Mouse (Mus musculus) forebrain, embryonic 11.5 days (tissue): ENCODE data around the gene Ppp1r12b. TPM values are rescaled to one million over a fixed set of nuclear protein-coding genes. Genes with fewer than 3 reads are reported as not detected.

Experiments used
- ATAC-seq: fragments of 200-750 bp; cut with Nextera tagmentation; replicated peaks from 2 replicates; pipeline ENCODE4 v1.8.0; 2017; ENCODE audit warnings: moderate TSS enrichment; ENCODE audit not compliant: low FRiP score
- DNase-seq: peaks from one replicate; pipeline ENCODE4 v3.0.0-alpha.2; 2017; ENCODE audit warnings: low spot score
- H3K27ac ChIP-seq: fragments of 300-500 bp; sonication (generic); 2 replicates; pipeline ENCODE4 v1.5.1; 2014; ENCODE audit warnings: low read depth, low read length
- H3K27me3 ChIP-seq: fragments of 300-500 bp; sonication (generic); 2 replicates; pipeline ENCODE4 v1.6.1; 2014; ENCODE audit warnings: mild to moderate bottlenecking, low read length, mixed read lengths; ENCODE audit not compliant: control insufficient read depth, insufficient read depth
- H3K36me3 ChIP-seq: fragments of 300-500 bp; sonication (generic); 2 replicates; pipeline ENCODE4 v1.6.1; 2014; ENCODE audit warnings: mild to moderate bottlenecking, low read length, moderate library complexity, mixed read lengths; ENCODE audit not compliant: control insufficient read depth, insufficient read depth
- H3K4me1 ChIP-seq: fragments of 300-500 bp; sonication (generic); replicated peaks from 2 replicates; pipeline ENCODE4 v1.6.1; 2014; ENCODE audit warnings: low read length, mixed read lengths; ENCODE audit not compliant: control insufficient read depth, insufficient read depth
- H3K4me2 ChIP-seq: fragments of 300-500 bp; sonication (generic); 2 replicates; pipeline ENCODE4 v1.6.1; 2014; ENCODE audit warnings: low read depth, mild to moderate bottlenecking, low read length, moderate library complexity, mixed read lengths; ENCODE audit not compliant: severe bottlenecking
- H3K4me3 ChIP-seq: fragments of 300-500 bp; sonication (generic); 2 replicates; pipeline ENCODE4 v1.5.1; 2014; ENCODE audit warnings: low read depth, low read length
- H3K9ac ChIP-seq: fragments of 300-500 bp; sonication (generic); 2 replicates; pipeline ENCODE4 v1.6.1; 2014; ENCODE audit warnings: low read length
- H3K9me3 ChIP-seq: fragments of 300-500 bp; sonication (generic); 2 replicates; pipeline ENCODE4 v1.6.1; 2016; ENCODE audit warnings: low read length, mixed read lengths; ENCODE audit not compliant: control insufficient read depth
- WGBS: fragments of 180-500 bp; shearing (Covaris S2); extraction: QIAGEN DNeasy Blood & Tissue Kit; methylation state at CpG from one replicate; pipeline ENCODE4 v1.1.7; 2014; 5-methylcytosine and 5-hydroxymethylcytosine counted together
- polyA plus RNA-seq: library from polyadenylated mRNA; unstranded; fragments of >200 nt; fragmentation: Nextera tagmentation; extraction: Ambion mirVana; gene quantifications from 2 replicates; pipeline ENCODE4 v1.2.1, GENCODE M21; 2014

Ppp1r12b gene
- polyA plus RNA-seq, 1 experiment from 2014 or later, result 12.2 TPM

DNA sequence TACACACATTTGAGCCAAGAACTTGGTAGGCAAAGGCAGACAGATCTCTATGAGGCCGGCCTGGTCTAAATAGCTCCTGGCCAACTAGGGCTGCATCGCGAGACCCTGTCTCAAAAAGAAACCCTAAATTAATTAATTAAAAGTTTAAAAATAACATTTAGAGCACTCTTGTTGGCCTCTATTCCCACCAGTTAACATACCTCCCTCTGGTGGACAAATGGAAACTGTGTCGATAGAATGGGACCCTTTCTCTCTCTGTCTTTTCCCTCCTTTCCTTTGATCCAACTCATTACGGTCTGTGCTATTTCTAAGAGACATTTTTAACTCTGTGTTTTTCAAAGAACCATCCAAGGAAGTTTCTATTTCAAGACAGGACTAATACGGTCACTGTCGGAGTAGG is 4.9 kb upstream of the Ppp1r12b start:
- H3K27ac ChIP-seq, result no peak overlapping the region
- 64% methylated on average over 7 of the region's 7 CpGs for WGBS
- H3K9me3 ChIP-seq, result no peaks in the 10 kb centered on the region
- ATAC-seq, result no peak
- H3K4me3 ChIP-seq, result no peak overlapping the region
- no peak for DNase-seq
- H3K4me2 ChIP-seq, result no peak overlapping the region
- no peak overlapping the region for H3K9ac ChIP-seq
- no peaks in the 10 kb centered on the region; the same call in 1 of the 2 replicates for H3K4me1 ChIP-seq
- H3K36me3 ChIP-seq, result 0 out of 2 replicates have a peak, but pooled peaks cover 1% of the 10 kb centered on the region
- H3K27me3 ChIP-seq, result no peaks in the 10 kb centered on the region

DNA sequence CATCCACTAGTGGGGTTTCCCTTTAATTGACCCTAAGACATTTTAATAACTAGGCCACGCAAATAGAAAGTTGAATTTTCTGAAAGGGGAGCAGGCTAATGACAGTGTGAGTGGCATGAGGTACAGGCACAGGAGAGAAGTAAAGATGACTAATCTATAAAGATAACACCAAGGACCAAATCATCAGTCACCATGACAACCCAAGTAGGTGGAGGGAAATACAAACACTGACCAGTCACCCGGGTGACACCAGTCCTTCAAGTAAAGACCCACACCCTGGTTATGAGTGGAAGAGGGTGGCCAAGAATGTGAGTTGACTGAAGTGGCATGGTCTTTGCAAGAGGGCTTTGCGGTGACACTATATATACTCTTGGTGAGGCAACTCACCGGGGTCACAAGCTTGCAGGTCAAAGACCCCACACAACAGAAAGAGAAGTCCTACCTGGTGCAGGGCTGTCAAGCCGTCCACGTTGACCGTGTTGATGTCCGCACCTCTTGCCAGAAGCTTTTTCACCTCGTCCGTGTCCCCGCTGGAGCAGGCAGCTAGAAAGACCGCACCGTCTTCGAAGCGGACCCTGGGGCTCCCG is 599 bp downstream of the Ppp1r12b start:
- no peaks in the 10 kb centered on the region for H3K36me3 ChIP-seq
- H3K4me3 ChIP-seq, result peak overlapping the region; percentile 78
- ATAC-seq (no peak), DNase-seq (no peak)
- peaks cover 8% of the 10 kb centered on the region; the same call in 1 of the 2 replicates for H3K4me1 ChIP-seq
- no peaks in the 10 kb centered on the region for H3K9me3 ChIP-seq
- H3K4me2 ChIP-seq, result peak overlapping the region; percentile 78
- peak overlapping the region; percentile 73 for H3K27ac ChIP-seq
- no peaks in the 10 kb centered on the region for H3K27me3 ChIP-seq
- peak overlapping the region; percentile 84 for H3K9ac ChIP-seq
- WGBS, result 6% methylated on average over 16 of the region's 16 CpGs

DNA sequence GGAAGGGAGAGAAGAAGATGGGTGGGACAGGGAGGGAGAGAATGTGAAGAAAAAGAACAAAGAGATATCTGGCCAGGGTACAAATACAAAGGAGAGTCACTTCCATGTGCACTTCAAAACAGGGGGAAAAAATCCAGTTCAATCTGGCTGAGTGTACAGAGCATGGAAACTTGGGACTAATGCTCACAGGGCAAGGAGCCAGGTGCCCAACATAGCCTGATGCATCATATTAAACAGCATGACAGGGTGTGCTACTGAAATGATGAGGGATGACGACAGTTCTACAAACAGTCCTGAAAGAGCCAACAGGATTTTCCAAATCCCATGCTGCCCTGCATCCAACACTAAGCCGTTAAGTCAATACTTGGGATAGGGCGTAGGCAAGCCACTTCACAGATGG is 5.8 kb downstream of the Ppp1r12b start:
- peaks cover 4% of the 10 kb centered on the region; the same call in 1 of the 2 replicates for H3K4me1 ChIP-seq
- no peaks in the 10 kb centered on the region for H3K27me3 ChIP-seq
- H3K4me2 ChIP-seq, result no peak overlapping the region
- ATAC-seq (no peak), DNase-seq (no peak)
- no peak overlapping the region for H3K4me3 ChIP-seq
- no peaks in the 10 kb centered on the region for H3K9me3 ChIP-seq
- H3K36me3 ChIP-seq, result no peaks in the 10 kb centered on the region
- H3K9ac ChIP-seq, result no peak overlapping the region
- H3K27ac ChIP-seq, result no peak overlapping the region
- WGBS, result 93% methylated on average over 3 of the region's 3 CpGs

DNA sequence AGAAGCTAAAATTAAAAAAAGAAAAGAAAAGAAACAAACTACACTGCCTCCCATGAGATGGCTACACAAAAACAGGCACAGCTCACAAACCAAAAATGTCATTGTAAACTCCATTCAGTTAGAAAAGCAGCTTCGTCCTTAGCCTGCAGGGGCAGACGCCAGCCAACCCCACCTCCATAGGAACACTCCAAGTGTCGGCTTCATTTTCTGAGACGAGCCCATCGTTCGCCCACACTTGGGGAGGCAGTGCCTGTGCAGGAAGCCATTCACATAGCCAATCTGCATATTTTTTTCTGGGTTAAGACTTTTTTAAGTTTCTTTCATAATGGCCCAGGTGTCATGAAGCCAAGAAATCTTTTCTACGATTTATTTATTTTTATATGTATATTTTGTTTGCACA is 8.2 kb downstream of the Ppp1r12b start:
- no peak overlapping the region for H3K4me3 ChIP-seq
- H3K27me3 ChIP-seq, result no peaks in the 10 kb centered on the region
- ATAC-seq, result no peak
- H3K4me1 ChIP-seq, result no peaks in the 10 kb centered on the region
- no peak for DNase-seq
- H3K27ac ChIP-seq, result no peak overlapping the region
- H3K9ac ChIP-seq, result no peak overlapping the region
- 85% methylated on average over 7 of the region's 7 CpGs for WGBS
- no peak overlapping the region for H3K4me2 ChIP-seq
- H3K36me3 ChIP-seq, result no peaks in the 10 kb centered on the region
- no peaks in the 10 kb centered on the region for H3K9me3 ChIP-seq

DNA sequence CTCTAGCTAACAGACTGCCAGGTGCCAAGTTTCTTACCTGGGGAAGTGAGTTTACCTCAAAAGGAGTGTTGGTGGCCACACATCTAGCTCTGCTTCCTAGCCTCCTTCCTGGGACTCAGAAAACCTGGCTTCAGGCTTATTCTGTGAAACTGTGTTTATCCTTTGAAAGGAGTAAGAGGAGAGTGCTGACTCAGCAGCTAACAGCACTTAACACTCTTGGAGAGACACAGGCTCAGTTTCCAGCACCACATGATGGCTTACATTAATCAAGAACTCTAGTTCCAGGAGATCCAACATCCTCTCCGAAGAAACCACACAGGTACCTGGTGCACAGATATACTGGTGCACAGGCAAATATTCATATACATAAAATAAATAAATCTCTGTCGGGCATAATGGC is 12.8 kb downstream of the Ppp1r12b start:
- H3K4me1 ChIP-seq, result no peaks in the 10 kb centered on the region
- no peak overlapping the region for H3K9ac ChIP-seq
- H3K4me2 ChIP-seq, result no peak overlapping the region
- H3K27ac ChIP-seq, result no peak overlapping the region
- H3K27me3 ChIP-seq, result no peaks in the 10 kb centered on the region
- no peaks in the 10 kb centered on the region for H3K36me3 ChIP-seq
- 93% methylated on average over 2 of the region's 2 CpGs for WGBS
- H3K4me3 ChIP-seq, result no peak overlapping the region
- DNase-seq (no peak), ATAC-seq (no peak)
- H3K9me3 ChIP-seq, result no peaks in the 10 kb centered on the region

DNA sequence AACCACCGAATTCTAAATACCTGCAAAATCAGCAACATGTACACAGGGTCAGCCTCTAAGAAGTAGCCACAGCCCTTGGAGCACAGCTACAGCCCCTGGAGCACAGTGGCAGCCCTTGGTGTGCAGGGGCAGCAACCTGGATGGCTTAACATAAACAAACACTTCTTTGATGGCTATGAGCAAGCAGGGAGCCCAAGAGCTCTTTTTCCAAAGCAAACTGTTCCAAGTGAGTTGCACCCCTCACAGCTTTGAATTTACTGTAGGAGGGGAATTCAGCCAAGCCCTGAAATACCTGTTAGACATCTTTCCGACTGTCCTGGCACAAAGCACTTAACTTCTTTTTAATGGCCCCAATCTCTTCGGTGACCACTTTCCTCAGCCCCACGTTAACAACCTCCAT is 14.9 kb downstream of the Ppp1r12b start:
- H3K4me2 ChIP-seq, result no peak overlapping the region
- no peaks in the 10 kb centered on the region for H3K4me1 ChIP-seq
- H3K4me3 ChIP-seq, result no peak overlapping the region
- no peak overlapping the region for H3K9ac ChIP-seq
- no peak for DNase-seq
- no peak for ATAC-seq
- no peaks in the 10 kb centered on the region for H3K27me3 ChIP-seq
- H3K27ac ChIP-seq, result no peak overlapping the region
- H3K36me3 ChIP-seq, result no peaks in the 10 kb centered on the region
- no peaks in the 10 kb centered on the region for H3K9me3 ChIP-seq
- 77% methylated on average over 4 of the region's 4 CpGs for WGBS

DNA sequence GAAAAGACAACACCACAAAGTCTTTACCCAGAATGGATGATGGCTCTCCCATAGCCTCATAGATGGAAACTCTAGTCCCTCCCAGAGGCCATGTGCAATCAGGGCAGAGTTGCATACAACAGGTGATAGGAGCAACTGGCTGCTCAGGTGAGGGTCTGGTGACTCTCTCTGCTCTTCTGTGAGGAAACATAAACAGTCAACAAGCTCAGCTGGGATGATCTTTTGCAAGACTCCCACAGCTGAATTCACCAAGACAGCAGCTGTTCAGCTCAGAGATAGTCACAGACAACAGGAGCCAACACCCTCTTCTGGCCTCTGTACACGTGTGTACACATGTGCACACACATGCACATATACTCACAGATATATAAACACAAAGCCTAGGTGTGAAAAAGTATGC is 17.5 kb downstream of the Ppp1r12b start:
- Histone ChIP-seq H3K9ac (no peak overlapping the region), H3K27me3 (no peaks in the 10 kb centered on the region), H3K27ac (no peak overlapping the region), H3K4me1 (no peaks in the 10 kb centered on the region), H3K9me3 (no peaks in the 10 kb centered on the region), H3K4me3 (no peak overlapping the region), H3K36me3 (no peaks in the 10 kb centered on the region), H3K4me2 (no peak overlapping the region)
- no peak for DNase-seq
- WGBS, result 93% methylated on average over 1 of the region's 1 CpGs
- ATAC-seq, result no peak

DNA sequence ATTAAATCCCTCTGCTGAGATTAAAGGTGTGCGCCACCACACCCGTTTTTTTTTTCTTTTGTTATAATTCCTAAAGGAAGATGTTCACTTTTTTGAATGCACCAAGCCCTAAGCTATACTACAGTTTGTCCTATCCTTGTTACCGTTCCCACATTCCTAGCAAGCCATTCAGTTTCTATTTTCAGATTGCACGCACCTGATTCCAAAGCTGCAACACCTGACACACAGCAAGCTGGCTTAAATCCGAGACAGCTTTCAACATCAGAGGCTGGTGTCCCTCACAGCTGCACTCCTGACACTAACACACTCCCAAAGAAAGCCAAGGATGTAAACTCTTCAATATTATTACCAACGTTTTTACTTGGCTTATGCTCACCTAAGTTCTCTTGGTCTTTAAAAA is 19.4 kb downstream of the Ppp1r12b start:
- Histone ChIP-seq H3K27me3 (no peaks in the 10 kb centered on the region), H3K9me3 (no peaks in the 10 kb centered on the region), H3K36me3 (no peaks in the 10 kb centered on the region), H3K4me3 (no peak overlapping the region), H3K4me1 (no peaks in the 10 kb centered on the region), H3K9ac (no peak overlapping the region), H3K4me2 (no peak overlapping the region), H3K27ac (no peak overlapping the region)
- WGBS, result 91% methylated on average over 6 of the region's 6 CpGs
- ATAC-seq (no peak), DNase-seq (no peak)

DNA sequence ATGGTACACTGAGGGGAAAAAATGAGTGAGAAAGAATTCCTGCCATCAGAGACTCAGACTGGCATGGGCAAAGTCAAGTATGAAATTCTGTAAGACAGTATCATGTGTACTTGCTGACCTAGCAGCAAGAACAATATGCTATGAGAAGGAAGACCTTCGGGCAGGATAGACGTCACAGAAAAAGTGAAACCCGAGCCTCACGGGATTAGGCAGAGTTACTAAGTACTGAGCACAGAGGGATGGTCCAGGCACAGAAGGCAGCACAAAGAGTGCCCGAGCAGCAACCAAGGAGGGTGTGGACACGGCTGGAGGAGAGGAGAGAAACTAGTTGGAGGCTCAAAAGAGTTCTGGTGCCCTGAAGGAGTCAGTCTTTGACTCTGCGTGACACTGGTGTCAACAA is 23.3 kb downstream of the Ppp1r12b start:
- Histone ChIP-seq H3K27me3 (no peaks in the 10 kb centered on the region), H3K36me3 (no peaks in the 10 kb centered on the region), H3K9me3 (no peaks in the 10 kb centered on the region), H3K4me2 (no peak overlapping the region), H3K4me3 (no peak overlapping the region), H3K9ac (no peak overlapping the region), H3K4me1 (no peaks in the 10 kb centered on the region), H3K27ac (no peak overlapping the region)
- ATAC-seq, result no peak
- DNase-seq, result no peak
- WGBS, result 31% methylated on average over 7 of the region's 7 CpGs
